Mouse (Mus musculus) limb, embryonic 14.5 days (tissue): ENCODE measurements at regions not wholly inside any gene's neighbourhood (a gene's known extent, or its start where the extent isn't known, plus 50 kb on each side); places are given as distances from the start of the nearest gene placed in this dataset.

Experiments used
- ATAC-seq: fragments of 200-750 bp; cut with Nextera tagmentation; 2 replicates; pipeline ENCODE4 v1.8.0; 2017; ENCODE audit warnings: low read depth, moderate number of reproducible peaks, moderate TSS enrichment; ENCODE audit not compliant: low FRiP score
- DNase-seq: peaks from one replicate; pipeline ENCODE4 v3.0.0-alpha.2; 2015; ENCODE audit warnings: low spot score
- H3K27ac ChIP-seq: fragments of 300-500 bp; sonication (generic); replicated peaks from 2 replicates; pipeline ENCODE4 v1.5.1; 2014; ENCODE audit warnings: low read depth, mild to moderate bottlenecking, low read length, moderate library complexity, mixed read lengths
- H3K27me3 ChIP-seq: fragments of 300-500 bp; sonication (generic); 2 replicates; pipeline ENCODE4 v1.6.1; 2014; ENCODE audit warnings: low read length, mixed read lengths; ENCODE audit not compliant: control insufficient read depth, insufficient read depth
- H3K36me3 ChIP-seq: fragments of 300-500 bp; sonication (generic); 2 replicates; pipeline ENCODE4 v1.6.1; 2014; ENCODE audit warnings: mild to moderate bottlenecking, low read length, moderate library complexity, mixed read lengths; ENCODE audit not compliant: control insufficient read depth, insufficient read depth
- H3K4me1 ChIP-seq: fragments of 300-500 bp; sonication (generic); 2 replicates; pipeline ENCODE4 v1.6.1; 2014; ENCODE audit warnings: antibody characterized with exemption, low read length, mixed read lengths; ENCODE audit not compliant: control insufficient read depth, insufficient read depth
- H3K4me2 ChIP-seq: fragments of 300-500 bp; sonication (generic); replicated peaks from 2 replicates; pipeline ENCODE4 v1.6.1; 2014; ENCODE audit warnings: low read depth, mild to moderate bottlenecking, low read length, moderate library complexity; ENCODE audit not compliant: severe bottlenecking
- H3K4me3 ChIP-seq: fragments of 300-500 bp; sonication (generic); replicated peaks from 2 replicates; pipeline ENCODE4 v1.5.1; 2014; ENCODE audit warnings: low read length
- H3K9ac ChIP-seq: fragments of 300-500 bp; sonication (generic); 2 replicates; pipeline ENCODE4 v1.6.1; 2014; ENCODE audit warnings: mild to moderate bottlenecking, low read depth, low read length, moderate library complexity; ENCODE audit not compliant: severe bottlenecking
- H3K9me3 ChIP-seq: fragments of 300-500 bp; sonication (generic); 2 replicates; pipeline ENCODE4 v1.6.1; 2016; ENCODE audit warnings: low read length; ENCODE audit not compliant: control insufficient read depth
- POLR2A ChIP-seq: fragments of 200-500 bp; IDR thresholded peaks from 2 replicates; pipeline ENCODE4 v1.8.0; 2012; ENCODE audit warnings: inconsistent platforms, mild to moderate bottlenecking, moderate library complexity, borderline replicate concordance; ENCODE audit not compliant: insufficient read depth, insufficient read length; ENCODE audit errors: extremely low read depth
- WGBS: fragments of 180-500 bp; shearing (Covaris S2); extraction: QIAGEN DNeasy Blood & Tissue Kit; methylation state at CpG from one replicate; pipeline ENCODE4 v1.1.7; 2014; 5-methylcytosine and 5-hydroxymethylcytosine counted together

DNA sequence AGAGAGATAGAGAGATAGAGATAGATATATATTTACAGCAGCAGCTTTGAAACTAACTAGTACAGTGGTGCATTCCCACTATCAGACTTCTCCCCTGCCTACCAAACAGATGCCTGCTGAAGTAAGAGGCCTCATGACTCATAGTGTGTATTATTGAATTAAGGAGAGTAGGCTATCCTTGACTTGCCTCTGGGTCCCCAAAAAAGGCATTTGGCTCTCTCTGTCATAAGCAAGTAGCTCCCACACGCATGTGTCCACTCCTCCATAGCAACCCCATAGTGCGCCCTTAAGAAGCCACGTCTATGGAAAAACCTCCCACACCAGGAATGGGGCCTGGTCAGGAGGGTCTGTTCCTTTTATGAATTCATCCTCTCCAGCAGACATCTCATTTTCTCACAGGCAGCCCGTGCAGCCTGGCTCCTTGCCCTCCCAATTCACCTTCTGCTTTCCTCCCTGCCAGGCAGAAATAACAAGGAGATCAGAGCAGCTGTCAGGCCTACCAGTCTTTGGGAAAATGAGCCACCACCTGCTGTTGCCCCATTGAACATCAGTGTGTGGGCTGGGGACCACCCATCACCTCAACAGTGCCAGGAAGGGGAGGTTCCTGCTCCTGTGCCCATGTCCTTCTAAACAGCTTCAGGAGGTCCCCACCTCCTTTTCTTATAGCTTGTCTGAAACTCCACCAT, 208.5 kb upstream of the Mocs1 start:
- Histone ChIP-seq H3K4me1 (no peaks in the 10 kb centered on the region), H3K27me3 (no peaks in the 10 kb centered on the region), H3K9ac (no peak overlapping the region), H3K4me3 (no peak overlapping the region), H3K9me3 (no peaks in the 10 kb centered on the region), H3K36me3 (no peaks in the 10 kb centered on the region), H3K4me2 (no peak overlapping the region), H3K27ac (no peak overlapping the region)
- no peak for DNase-seq
- no peak for TF ChIP-seq POLR2A
- 74% methylated on average over 4 of the region's 4 CpGs for WGBS
- no peak for ATAC-seq

GRCm38 (mm10) chr17:49223212-49223611, 204.9 kb upstream of the Mocs1 start:
- 82% methylated on average over 7 of the region's 7 CpGs for WGBS
- no peaks in the 10 kb centered on the region for H3K27me3 ChIP-seq
- H3K4me3 ChIP-seq: no peak overlapping the region
- no peak overlapping the region for H3K9ac ChIP-seq
- no peak overlapping the region for H3K4me2 ChIP-seq
- no peak overlapping the region for H3K27ac ChIP-seq
- TF ChIP-seq POLR2A: no peak
- H3K9me3 ChIP-seq: no peaks in the 10 kb centered on the region
- DNase-seq (no peak), ATAC-seq (no peak)
- no peaks in the 10 kb centered on the region for H3K36me3 ChIP-seq
- H3K4me1 ChIP-seq: peaks cover 9% of the 10 kb centered on the region; the same call in 1 of the 2 replicates

DNA sequence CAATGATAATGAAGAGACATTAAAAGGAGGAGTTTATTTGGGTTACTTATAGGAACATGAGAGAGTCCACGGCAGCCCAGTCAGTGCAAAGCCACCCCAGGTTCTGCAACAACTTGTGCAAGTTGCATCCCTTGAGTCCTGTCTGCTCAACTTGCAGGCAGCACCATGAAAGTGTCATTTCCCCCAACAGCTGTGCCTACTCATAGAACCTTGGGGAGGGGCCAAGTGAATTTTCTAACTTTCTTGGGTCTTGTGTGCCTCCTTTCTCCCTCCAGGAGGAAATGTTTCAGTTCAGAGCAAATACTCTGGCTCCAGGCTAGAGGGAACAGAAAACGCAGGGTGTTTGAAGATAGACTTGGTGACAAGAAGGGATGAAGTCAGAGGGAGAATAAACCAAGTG, 204.5 kb upstream of the Mocs1 start:
- DNase-seq (no peak), ATAC-seq (no peak)
- no peaks in the 10 kb centered on the region for H3K27me3 ChIP-seq

DNA sequence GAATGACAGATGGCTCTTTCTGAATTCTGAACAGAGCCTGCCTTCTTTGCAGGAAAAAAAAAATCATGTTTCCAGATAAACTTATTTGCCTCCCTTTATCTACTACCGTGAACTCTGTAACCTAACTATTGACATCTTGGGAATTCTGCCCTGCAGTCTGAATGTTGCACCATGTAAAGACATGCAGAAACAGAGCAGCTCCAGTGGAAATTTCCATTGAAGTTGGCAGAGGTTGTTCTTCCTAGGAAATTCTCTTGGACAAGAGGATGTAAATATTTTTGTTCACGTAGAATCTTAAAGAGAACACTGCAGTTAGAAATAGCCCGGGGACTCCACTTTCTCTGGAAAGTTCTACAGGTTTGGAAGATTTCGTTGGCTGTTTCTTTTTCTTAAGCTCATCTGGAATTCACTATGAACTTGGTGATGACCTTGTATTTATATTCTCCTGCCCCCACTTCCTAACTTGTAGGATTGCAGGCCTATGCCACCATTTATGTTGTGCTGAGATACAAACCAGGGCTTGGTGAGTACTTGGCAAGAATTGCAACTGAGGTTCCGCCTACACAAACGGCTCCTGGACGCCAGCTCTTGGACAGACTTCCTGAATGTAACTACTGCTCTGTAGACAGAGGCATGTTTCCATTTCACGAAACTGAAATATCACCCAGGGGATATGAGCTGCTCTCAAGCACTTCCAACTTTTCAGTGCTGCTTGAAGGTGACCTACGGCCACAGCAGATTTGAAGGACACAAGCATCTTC, 202.7 kb upstream of the Mocs1 start:
- H3K27ac ChIP-seq: no peak overlapping the region
- peak; percentile 17 for DNase-seq
- H3K36me3 ChIP-seq: no peaks in the 10 kb centered on the region
- no peaks in the 10 kb centered on the region for H3K9me3 ChIP-seq
- no peak overlapping the region for H3K4me3 ChIP-seq
- TF ChIP-seq POLR2A: no peak
- 64% methylated on average over 9 of the region's 9 CpGs for WGBS
- no peaks in the 10 kb centered on the region for H3K27me3 ChIP-seq
- ATAC-seq: no peak
- peaks cover 9% of the 10 kb centered on the region; the same call in 1 of the 2 replicates for H3K4me1 ChIP-seq
- H3K9ac ChIP-seq: no peak overlapping the region
- no peak overlapping the region for H3K4me2 ChIP-seq

More for the DNA sequence above, 204.5 kb upstream of the Mocs1 start:
- peaks cover 9% of the 10 kb centered on the region; the same call in 1 of the 2 replicates for H3K4me1 ChIP-seq
- H3K9me3 ChIP-seq: no peaks in the 10 kb centered on the region
- 73% methylated on average over 2 of the region's 2 CpGs for WGBS
- H3K9ac ChIP-seq: no peak overlapping the region
- H3K4me2 ChIP-seq: no peak overlapping the region
- H3K27ac ChIP-seq: no peak overlapping the region
- no peak for TF ChIP-seq POLR2A
- H3K4me3 ChIP-seq: no peak overlapping the region
- no peaks in the 10 kb centered on the region for H3K36me3 ChIP-seq

- Histone ChIP-seq H3K4me1 (peaks cover 9% of the 10 kb centered on the region; the same call in 1 of the 2 replicates), H3K27me3 (no peaks in the 10 kb centered on the region), H3K27ac (no peak overlapping the region), H3K4me2 (no peak overlapping the region), H3K9me3 (no peaks in the 10 kb centered on the region), H3K36me3 (no peaks in the 10 kb centered on the region), H3K9ac (no peak overlapping the region), H3K4me3 (no peak overlapping the region)
- no peak for TF ChIP-seq POLR2A
- DNase-seq: no peak
- ATAC-seq: no peak
- 81% methylated on average over 6 of the region's 6 CpGs for WGBS
Measured at GRCm38 (mm10) chr17:49226016-49226400, 202.2 kb upstream of the Mocs1 start.
